ENCODE assay signal across 24 mouse cellular contexts in the genomic region with DNA sequence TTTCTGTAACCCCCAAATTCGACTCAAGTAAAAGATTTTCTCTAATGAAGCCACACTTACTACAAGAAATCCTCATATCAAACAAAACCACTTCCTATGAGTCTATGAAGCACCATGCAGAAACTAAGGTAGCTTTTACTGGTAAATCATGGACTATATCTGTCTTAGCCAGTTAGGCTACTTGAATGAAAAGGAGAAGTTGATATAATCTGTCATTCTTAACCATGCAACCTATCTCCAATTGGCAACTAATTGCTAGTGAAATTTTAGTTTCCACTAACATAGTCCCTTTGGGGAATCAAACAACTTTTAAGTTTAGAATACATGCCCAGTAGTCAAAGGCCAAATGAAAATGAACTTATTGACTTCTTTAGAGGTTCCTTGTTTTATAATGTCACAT.
DNase-seq lines count a peak whose midpoint lies in the region; ATAC-seq and TF ChIP-seq lines count a peak whose summit lies in the region.
"Had no signal": no experiment of that assay in that cellular context is flagged by ENCODE, and none has a peak within 500 bp of the region (broad histone marks: within the 10 kb centered on the region; RNA-seq: fewer than 3 reads in every experiment).

No protein-coding gene starts in this region.

- H3K4me3 ChIP-seq in MEL (ENCODE audit: control insufficient read depth in 1 of 2, insufficient read depth in 1 of 2, low read depth in 2 of 2, low read length in 2 of 2), result no peak overlapping the region
- no peak overlapping the region for H3K4me3 ChIP-seq in liver, embryonic 12.5 days
- H3K4me3 ChIP-seq in midbrain, embryonic 11.5 days (ENCODE audit: low read depth, low read length), result no peak overlapping the region
- no peak overlapping the region for H3K4me3 ChIP-seq in intestine, embryonic 16.5 days (ENCODE audit: low read length)

- H3K4me1 ChIP-seq in MEL (ENCODE audit: control insufficient read depth in 1 of 2, insufficient read depth in 2 of 2, low read length in 2 of 2), result no peaks in the 10 kb centered on the region
- H3K4me1 ChIP-seq in liver, embryonic 12.5 days, result no peaks in the 10 kb centered on the region
- no peaks in the 10 kb centered on the region for H3K4me1 ChIP-seq in midbrain, embryonic 11.5 days (ENCODE audit: control insufficient read depth, insufficient read depth, low read length)
- no peaks in the 10 kb centered on the region for H3K4me1 ChIP-seq in intestine, embryonic 16.5 days (ENCODE audit: control insufficient read depth, insufficient read depth, low read length)

- TF ChIP-seq RAD21 in MEL (IDR thresholded peaks at IDR 0.05; ENCODE audit: low read depth, low read length), result no peak

- no peak overlapping the region for H3K9ac ChIP-seq in MEL (ENCODE audit: control insufficient read depth, low read depth, low read length, poor library complexity, severe bottlenecking)
- no peak overlapping the region for H3K9ac ChIP-seq in liver, embryonic 12.5 days
- H3K9ac ChIP-seq in midbrain, embryonic 11.5 days (ENCODE audit: low read length), result no peak overlapping the region
- no peak overlapping the region for H3K9ac ChIP-seq in intestine, embryonic 16.5 days (ENCODE audit: low read depth, low read length)

- H3K27ac ChIP-seq in MEL (ENCODE audit: control insufficient read depth, low read depth, low read length), result no peak overlapping the region
- no peak overlapping the region for H3K27ac ChIP-seq in liver, embryonic 12.5 days
- H3K27ac ChIP-seq in midbrain, embryonic 11.5 days (ENCODE audit: low read depth, low read length), result no peak overlapping the region
- H3K27ac ChIP-seq in intestine, embryonic 16.5 days (ENCODE audit: low read length), result no peak overlapping the region

- no peaks in the 10 kb centered on the region for H3K9me3 ChIP-seq in MEL (replicated peaks; ENCODE audit: insufficient read depth, low read length)
- H3K9me3 ChIP-seq in liver, embryonic 12.5 days (replicated peaks), result no peaks in the 10 kb centered on the region
- H3K9me3 ChIP-seq in midbrain, embryonic 11.5 days (ENCODE audit: control insufficient read depth, low read length), result no peaks in the 10 kb centered on the region
- no peaks in the 10 kb centered on the region for H3K9me3 ChIP-seq in intestine, embryonic 16.5 days (ENCODE audit: control insufficient read depth, low read length)
- H3K9me3 ChIP-seq: G1E had no signal

- no peaks in the 10 kb centered on the region for H3K27me3 ChIP-seq in MEL (ENCODE audit: control insufficient read depth in 1 of 2, insufficient read depth in 2 of 2, low read length in 2 of 2)
- no peaks in the 10 kb centered on the region for H3K27me3 ChIP-seq in liver, embryonic 12.5 days (replicated peaks)
- no peaks in the 10 kb centered on the region for H3K27me3 ChIP-seq in midbrain, embryonic 11.5 days (ENCODE audit: control insufficient read depth, insufficient read depth, low read length)
- H3K27me3 ChIP-seq in intestine, embryonic 16.5 days (replicated peaks; ENCODE audit: control insufficient read depth, insufficient read depth, low read length), result no peaks in the 10 kb centered on the region
- H3K27me3 ChIP-seq: CH12.LX, Patski had no signal

- WGBS in liver, embryonic 12.5 days (ENCODE audit: insufficient replicate concordance), result 19% methylated on average over 1 of the region's 1 CpGs
- 54% methylated on average over 1 of the region's 1 CpGs for WGBS in midbrain, embryonic 11.5 days
- 46% methylated on average over 1 of the region's 1 CpGs for WGBS in intestine, embryonic 16.5 days

- no peak overlapping the region for H3K4me2 ChIP-seq in liver, embryonic 12.5 days
- no peak overlapping the region for H3K4me2 ChIP-seq in midbrain, embryonic 11.5 days
- no peak overlapping the region for H3K4me2 ChIP-seq in intestine, embryonic 16.5 days (ENCODE audit: low read depth, low read length)

- ATAC-seq in liver, embryonic 12.5 days, result no peak
- no peak for ATAC-seq in midbrain, embryonic 11.5 days (ENCODE audit: low FRiP score)
- no peak for ATAC-seq in intestine, embryonic 16.5 days
- ATAC-seq: activated CD4-positive, CD25-positive, alpha-beta regulatory T cell, adult 4 months; CD4-positive, CD25-positive, alpha-beta regulatory T cell, adult 4 months; Patski had no signal

- DNase-seq in 416B (ENCODE audit: low read depth) (peak; percentile 44), MEL (ENCODE audit: low read depth, low spot score) (peak; percentile 58), MEL-GATA-1-ER (ENCODE audit: extremely low read depth, low read depth) (peak; percentile 6)
- no peak for DNase-seq in midbrain, embryonic 11.5 days (ENCODE audit: low spot score, missing footprints)
- DNase-seq: adrenal gland, adult 2 months; adrenal gland, adult 8-10 months; adrenal gland, postnatal 10 days; adrenal gland, postnatal 14 days; adrenal gland, postnatal 25 days; adrenal gland, postnatal 36 days; B cell, adult 2 months; cerebellum, adult 11 months; cerebellum, adult 11-12 months; cerebellum, adult 18-20 months; cerebellum, adult 2 months; cerebellum, adult 8-10 months; cerebellum, adult 9-10 months had no signal

- no peak for TF ChIP-seq POLR2A in MEL (IDR thresholded peaks at IDR 0.05; ENCODE audit: control insufficient read depth in 1 of 2, insufficient read depth in 1 of 2, low read depth in 1 of 2, low read length in 2 of 2, poor library complexity in 1 of 2)

- peak; percentile 52 to 63 for TF ChIP-seq EP300 in MEL (IDR thresholded peaks at IDR 0.05; ENCODE audit: low read depth in 1 of 2, low read length in 2 of 2)

- TF ChIP-seq CTCF in MEL (IDR thresholded peaks at IDR 0.05 in 2 of 3, conservative IDR thresholded peaks at IDR 0.05 in 1 of 3; ENCODE audit: control insufficient read depth in 1 of 3, insufficient read depth in 1 of 3, low read depth in 2 of 3, low read length in 3 of 3, poor library complexity in 1 of 3, severe bottlenecking in 1 of 3), result no peak

- H3K36me3 ChIP-seq in MEL (ENCODE audit: control insufficient read depth in 1 of 2, insufficient read depth in 2 of 2, low read length in 2 of 2), result no peaks in the 10 kb centered on the region
- H3K36me3 ChIP-seq in liver, embryonic 12.5 days, result no peaks in the 10 kb centered on the region
- H3K36me3 ChIP-seq in midbrain, embryonic 11.5 days (ENCODE audit: control insufficient read depth, insufficient read depth, low read length), result no peaks in the 10 kb centered on the region
- H3K36me3 ChIP-seq in intestine, embryonic 16.5 days (ENCODE audit: control insufficient read depth, insufficient read depth, low read length), result no peaks in the 10 kb centered on the region
- H3K36me3 ChIP-seq: G1E had no signal

- H3K79me2 ChIP-seq in MEL (ENCODE audit: control insufficient read depth, insufficient read depth, low read length, poor library complexity), result no peaks in the 10 kb centered on the region

TF ChIP-seq in MEL, 35 proteins besides CTCF, POLR2A, EP300 and RAD21:
- TF ChIP-seq SIN3A (IDR thresholded peaks at IDR 0.05; ENCODE audit: low read length), result no peak
- TF ChIP-seq ELF1 (IDR thresholded peaks at IDR 0.05; ENCODE audit: low read depth, low read length), result no peak
- peak; percentile 40; the same call in 1 of the 2 replicates for TF ChIP-seq GATA1 (IDR thresholded peaks at IDR 0.05; ENCODE audit: low read depth, low read length)
- no peak for TF ChIP-seq HCFC1 (IDR thresholded peaks at IDR 0.05; ENCODE audit: low read depth, low read length)
- TF ChIP-seq MAX (IDR thresholded peaks at IDR 0.05; ENCODE audit: low read length), result no peak
- peak; percentile 45; the same call in 1 of the 2 replicates for TF ChIP-seq RCOR1 (IDR thresholded peaks at IDR 0.05; ENCODE audit: low read depth, low read length)
TF ChIP-seq in MEL: peak in this region for 2.
